Mouse (Mus musculus): ENCODE data around the gene Pdcl2.

The Pdcl2 gene

GRCm38 (mm10) chr5:76330953-76331352, at the start of gene Pdcl2:
Pdcl2 (minus strand) TSS chr5:76331156.
- no peak for DNase-seq

- no peak for DNase-seq
Observed at GRCm38 (mm10) chr5:76379216-76379615, 48.3 kb upstream of the Pdcl2 start.

- no peak for DNase-seq
Observed at GRCm38 (mm10) chr5:76369215-76369840, 38.4 kb upstream of the Pdcl2 start.

GRCm38 (mm10) chr5:76365406-76365805, 34.5 kb upstream of the Pdcl2 start:
- DNase-seq, result no peak

GRCm38 (mm10) chr5:76363453-76364104, 32.6 kb upstream of the Pdcl2 start, which contains the start of gene Nmu:
Nmu (minus strand) TSS chr5:76363788.
- DNase-seq, result peak in 1 of 2 experiments; percentile 11

- DNase-seq, result no peak
Observed at GRCm38 (mm10) chr5:76360786-76361185, 29.8 kb upstream of the Pdcl2 start.

- DNase-seq, result no peak
Observed at GRCm38 (mm10) chr5:76360057-76360456, 29.1 kb upstream of the Pdcl2 start.

GRCm38 (mm10) chr5:76351953-76352611, 21.1 kb upstream of the Pdcl2 start:
- DNase-seq, result no peak

- no peak for DNase-seq
Observed at GRCm38 (mm10) chr5:76351537-76351936, 20.6 kb upstream of the Pdcl2 start.

- peak in 1 of 2 experiments; percentile 38 for DNase-seq
Observed at GRCm38 (mm10) chr5:76346137-76346536, 15.2 kb upstream of the Pdcl2 start.

- DNase-seq, result no peak
Observed at GRCm38 (mm10) chr5:76340931-76341330, 10.0 kb upstream of the Pdcl2 start.

GRCm38 (mm10) chr5:76337100-76337499, 6.1 kb upstream of the Pdcl2 start:
- DNase-seq, result no peak

- no peak for DNase-seq
Observed at GRCm38 (mm10) chr5:76333833-76334232, 2.9 kb upstream of the Pdcl2 start.

GRCm38 (mm10) chr5:76327296-76327695, 3.7 kb downstream of the Pdcl2 start:
- no peak for DNase-seq

GRCm38 (mm10) chr5:76325113-76325512, 5.8 kb downstream of the Pdcl2 start:
- DNase-seq, result no peak

GRCm38 (mm10) chr5:76321249-76322196, 9.4 kb downstream of the Pdcl2 start:
- DNase-seq, result no peak

- no peak for DNase-seq
Observed at GRCm38 (mm10) chr5:76308206-76308605, 22.8 kb downstream of the Pdcl2 start.

- DNase-seq, result no peak
Observed at GRCm38 (mm10) chr5:76306261-76306660, 24.7 kb downstream of the Pdcl2 start.

- peak; percentile 14 to 27 for DNase-seq
Observed at GRCm38 (mm10) chr5:76305616-76306015, 25.3 kb downstream of the Pdcl2 start.

GRCm38 (mm10) chr5:76304452-76305341, 26.3 kb downstream of the Pdcl2 start, which contains the start of gene Clock:
Clock (minus strand) TSS chr5:76304792.
- DNase-seq, result peak; percentile 94 to 96

- peak; percentile 92 to 97 for DNase-seq
Observed at GRCm38 (mm10) chr5:76303745-76304451, 27.1 kb downstream of the Pdcl2 start.
